Mouse (Mus musculus): Measurements from ENCODE around the gene Acap1.

The Acap1 gene

DNA sequence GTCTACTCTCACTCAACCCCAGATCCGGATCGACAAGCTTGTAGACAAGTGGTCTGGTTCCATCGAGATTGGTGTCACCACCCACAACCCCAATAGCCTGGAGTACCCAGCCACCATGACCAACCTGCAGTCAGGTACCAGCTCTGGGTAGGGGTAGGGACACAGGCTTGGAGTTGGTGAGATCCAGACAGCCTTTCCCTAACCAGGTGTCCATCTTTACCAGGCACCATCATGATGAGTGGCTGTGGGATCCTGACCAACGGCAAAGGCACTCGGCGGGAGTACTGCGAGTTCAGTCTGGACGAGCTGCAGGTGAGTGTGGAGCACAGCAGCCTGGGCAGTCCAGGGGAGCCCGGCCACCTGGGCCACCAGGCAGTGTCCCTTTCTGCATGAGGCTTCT, 9.0 kb upstream of the Acap1 start:
- in situ Hi-C loops (cut with MboI, MseI), result no loop called here

DNA sequence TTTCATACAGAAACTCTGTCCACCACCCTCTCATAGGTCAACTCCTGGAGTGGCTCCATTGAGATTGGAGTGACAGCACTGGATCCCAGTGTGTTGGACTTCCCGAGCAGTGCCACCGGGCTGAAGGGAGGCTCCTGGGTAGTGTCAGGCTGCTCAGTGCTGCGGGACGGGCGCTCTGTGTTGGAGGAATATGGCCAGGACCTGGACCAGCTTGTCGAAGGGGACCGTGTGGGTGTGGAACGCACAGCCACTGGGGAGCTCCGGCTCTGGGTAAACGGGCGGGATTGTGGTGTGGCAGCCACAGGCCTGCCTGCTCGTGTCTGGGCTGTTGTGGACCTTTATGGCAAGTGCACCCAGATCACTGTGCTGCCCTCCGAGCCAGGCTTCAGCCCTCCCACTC, 7.6 kb upstream of the Acap1 start:
- in situ Hi-C loops (cut with MboI, MseI), result no loop called here

DNA sequence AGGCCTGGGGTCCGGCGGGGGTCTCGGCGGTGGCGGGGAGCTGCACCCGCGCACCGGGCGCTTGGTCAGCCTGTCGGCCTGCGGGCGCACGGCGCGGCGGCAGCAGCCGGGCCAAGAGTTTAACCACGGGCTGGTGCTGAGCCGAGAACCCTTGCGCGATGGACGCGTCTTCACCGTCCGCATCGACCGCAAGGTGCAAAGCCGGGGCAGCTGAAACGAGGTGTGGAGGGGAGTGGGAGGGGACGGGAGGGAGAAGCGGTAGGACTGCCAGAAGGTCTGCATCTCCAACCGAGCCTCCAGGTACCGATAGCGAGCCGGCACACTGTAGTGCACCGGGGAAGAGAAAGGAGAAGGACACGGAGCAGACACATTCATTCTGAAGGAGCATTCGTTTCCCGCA, 6.7 kb upstream of the Acap1 start:
- in situ Hi-C loops (cut with MboI, MseI), result no loop called here

GRCm38 (mm10) chr11:69901406-69901846, 6.1 kb upstream of the Acap1 start:
- in situ Hi-C loops (cut with MboI, MseI), result no loop called here

DNA sequence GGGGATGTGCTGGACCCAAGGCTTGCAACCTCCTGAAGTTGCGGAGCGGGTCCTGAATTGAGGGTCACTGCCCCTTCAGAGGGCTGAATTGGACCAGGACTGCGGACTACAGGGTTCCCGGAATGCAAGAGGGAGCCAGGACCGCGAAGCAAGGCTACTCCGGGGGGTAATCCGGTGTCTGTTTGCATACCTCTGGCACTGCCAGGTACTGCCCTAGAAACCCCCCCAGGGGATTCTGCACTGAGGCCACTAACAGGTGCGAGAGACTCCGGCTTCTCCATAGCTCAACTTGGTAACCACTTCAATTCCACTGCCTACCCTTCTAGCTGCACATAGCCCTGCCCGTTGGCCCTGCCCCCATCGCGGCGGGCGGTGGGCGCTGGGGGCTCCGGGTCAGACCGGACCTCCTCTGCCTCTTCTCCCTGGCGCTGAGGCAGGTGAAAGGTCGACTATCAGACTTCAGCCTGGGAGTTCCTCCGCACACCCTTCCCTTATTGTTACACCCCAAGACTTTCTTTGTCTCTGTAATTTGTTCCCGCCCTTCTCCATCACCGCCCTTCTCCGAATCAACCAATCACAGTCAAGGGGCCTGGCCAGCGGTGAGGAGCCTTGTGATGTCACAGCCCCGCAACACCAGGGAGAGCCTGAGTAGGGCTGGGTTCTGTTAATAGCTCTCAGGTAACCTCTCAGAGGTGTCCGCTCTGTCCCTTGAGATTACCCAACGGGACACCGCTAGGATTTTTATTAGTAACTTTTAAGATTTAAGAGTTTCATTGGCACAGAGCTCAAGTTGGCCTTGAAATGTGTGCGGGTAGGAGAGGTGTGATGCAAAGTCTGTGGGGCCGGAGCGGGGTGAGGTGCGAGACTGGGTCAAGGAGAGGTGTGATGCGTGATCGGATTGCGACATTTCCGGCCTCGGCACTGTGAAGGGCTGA, 5.4 kb upstream of the Acap1 start, which contains the start of the genes 2810408A11Rik and Neurl4:
Gene 2810408A11Rik (minus strand): TSS at position 517 of the 935 bp plus-strand sequence.
Gene Neurl4 (plus strand): TSS at position 602 of the 935 bp plus-strand sequence.
- in situ Hi-C loops (cut with MboI, MseI), result no loop called here

DNA sequence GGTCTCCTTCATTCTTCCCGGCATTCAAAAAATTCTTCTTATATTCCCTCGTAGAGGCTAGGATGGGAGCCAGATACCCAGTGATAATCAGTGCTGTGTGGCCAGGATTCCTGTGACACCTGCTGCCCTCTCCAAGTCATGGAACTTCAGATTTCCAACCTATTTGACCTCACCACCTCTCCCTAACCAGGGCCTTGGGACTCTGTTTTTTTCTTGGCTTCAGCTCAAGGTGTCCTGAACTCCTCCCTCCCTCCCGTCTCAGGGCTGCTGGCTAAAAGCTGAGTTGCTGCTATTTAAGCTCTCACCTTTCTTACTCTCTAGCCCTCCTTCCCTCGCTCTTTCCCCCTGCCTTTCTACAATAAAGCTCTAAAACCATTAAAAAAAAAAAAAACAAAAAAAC, 4.5 kb upstream of the Acap1 start:
- in situ Hi-C loops (cut with MboI, MseI), result no loop called here

DNA sequence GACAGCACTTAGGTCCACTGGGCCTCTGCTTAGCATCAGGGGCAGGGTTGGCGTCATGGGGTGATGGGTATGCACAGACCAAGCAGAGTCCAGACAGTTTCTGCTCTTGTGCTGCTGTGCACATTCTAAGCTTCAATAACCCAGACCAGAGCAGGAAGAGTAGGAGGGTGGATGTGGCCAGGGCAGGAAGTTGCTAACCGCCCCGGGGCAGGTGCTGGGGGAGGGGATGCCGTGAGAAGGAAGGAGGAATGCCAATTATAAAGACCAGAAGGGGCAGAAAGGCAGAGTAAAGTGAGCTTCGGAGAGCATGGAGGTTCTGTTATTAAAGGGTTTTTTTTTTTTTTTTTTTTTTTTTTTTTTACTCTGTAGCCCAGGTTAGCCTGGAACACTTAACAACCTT, 668 bp downstream of the Acap1 start:
- in situ Hi-C loops (cut with MboI, MseI), result no loop called here

DNA sequence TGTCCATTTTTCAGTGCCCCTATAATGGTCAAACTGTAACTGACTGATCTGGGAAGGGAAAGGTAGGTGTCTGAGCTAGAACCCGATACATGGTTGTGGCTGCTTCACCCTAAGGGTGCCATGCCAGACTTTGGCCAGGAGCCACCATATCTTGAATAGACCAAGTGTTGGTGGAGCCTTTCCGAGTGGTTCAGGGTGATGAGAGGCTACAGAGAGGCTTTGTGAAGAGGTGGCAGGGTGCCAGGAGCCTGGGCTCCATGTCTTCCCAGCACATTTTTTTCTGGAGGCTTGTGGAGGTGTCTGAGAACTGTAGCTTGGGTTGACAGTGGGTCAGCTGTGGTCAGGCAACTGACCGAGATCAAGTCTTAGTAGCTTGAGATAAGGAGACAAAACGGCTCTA, 3.9 kb downstream of the Acap1 start:
- in situ Hi-C loops (cut with MboI, MseI), result no loop called here

GRCm38 (mm10) chr11:69886907-69887635, 8.3 kb downstream of the Acap1 start:
- in situ Hi-C loops (cut with MboI, MseI), result no loop called here

- in situ Hi-C loops (cut with MboI, MseI), result no loop called here
Measured at GRCm38 (mm10) chr11:69884663-69885062, 10.7 kb downstream of the Acap1 start.

- in situ Hi-C loops (cut with MboI, MseI), result no loop called here
Measured at GRCm38 (mm10) chr11:69884240-69884639, 11.1 kb downstream of the Acap1 start.

- in situ Hi-C loops (cut with MboI, MseI), result no loop called here
Measured at GRCm38 (mm10) chr11:69883527-69884151, 11.7 kb downstream of the Acap1 start.

DNA sequence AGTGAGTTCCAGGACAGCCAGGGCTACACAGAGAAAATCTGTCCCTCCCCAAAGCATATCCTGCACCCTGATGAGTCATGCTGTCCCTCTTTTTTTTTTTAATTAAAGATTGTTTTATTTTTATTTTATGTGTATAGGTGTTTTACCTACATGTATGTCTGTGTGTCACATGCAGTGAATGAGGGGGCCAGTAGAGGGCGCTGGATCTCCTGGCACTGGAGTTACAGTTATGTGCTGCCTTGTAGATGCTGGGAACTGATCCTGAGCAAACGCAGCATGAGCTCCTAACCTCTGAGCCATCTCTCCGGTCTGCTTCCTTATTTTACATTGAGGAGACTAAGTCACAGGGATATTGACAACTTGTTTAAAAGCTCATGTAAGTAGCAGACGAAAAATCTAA, 12.3 kb downstream of the Acap1 start:
- in situ Hi-C loops (cut with MboI, MseI), result no loop called here

DNA sequence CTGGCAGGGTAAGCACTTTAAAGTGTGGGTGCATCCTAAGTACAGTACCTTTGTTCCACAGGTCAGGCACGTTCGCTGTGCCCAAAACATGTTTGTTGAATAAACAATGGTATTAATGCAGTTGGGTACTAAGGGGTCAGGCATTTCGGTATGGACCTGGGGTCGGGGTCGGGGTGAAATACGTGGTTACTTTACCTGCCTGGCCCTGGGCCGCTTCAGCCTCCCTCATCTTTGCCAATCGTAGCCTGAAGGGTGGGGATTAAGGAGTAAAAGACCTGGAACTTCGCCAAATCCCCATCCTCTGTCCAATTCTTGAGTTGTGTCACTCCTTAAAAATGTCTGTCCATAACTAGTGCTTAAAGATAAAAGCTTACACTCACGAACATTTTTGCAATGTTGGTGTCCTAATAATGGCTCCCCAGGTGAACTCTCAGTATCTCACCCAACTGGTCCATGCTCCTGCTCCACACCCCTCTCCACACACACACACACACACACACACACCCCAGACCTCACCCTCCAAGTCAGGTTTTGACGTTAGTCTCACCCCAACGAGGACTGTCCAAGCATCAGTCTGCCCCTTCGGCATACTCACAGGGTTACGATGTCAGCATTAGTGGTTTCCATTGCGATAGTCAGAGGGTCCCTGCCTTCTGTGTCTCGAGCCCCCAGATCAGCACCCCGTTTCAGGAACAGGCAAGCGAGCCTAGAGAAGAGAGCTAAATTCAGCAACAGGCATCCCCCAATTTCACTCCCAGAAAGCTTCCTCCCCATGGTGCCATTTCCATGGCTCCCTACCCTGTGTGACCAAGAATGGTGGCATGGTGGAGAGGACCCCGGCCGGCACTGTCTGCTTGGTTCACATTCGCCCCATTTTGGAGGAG, 13.3 kb downstream of the Acap1 start:
- in situ Hi-C loops (cut with MboI, MseI), result no loop called here

DNA sequence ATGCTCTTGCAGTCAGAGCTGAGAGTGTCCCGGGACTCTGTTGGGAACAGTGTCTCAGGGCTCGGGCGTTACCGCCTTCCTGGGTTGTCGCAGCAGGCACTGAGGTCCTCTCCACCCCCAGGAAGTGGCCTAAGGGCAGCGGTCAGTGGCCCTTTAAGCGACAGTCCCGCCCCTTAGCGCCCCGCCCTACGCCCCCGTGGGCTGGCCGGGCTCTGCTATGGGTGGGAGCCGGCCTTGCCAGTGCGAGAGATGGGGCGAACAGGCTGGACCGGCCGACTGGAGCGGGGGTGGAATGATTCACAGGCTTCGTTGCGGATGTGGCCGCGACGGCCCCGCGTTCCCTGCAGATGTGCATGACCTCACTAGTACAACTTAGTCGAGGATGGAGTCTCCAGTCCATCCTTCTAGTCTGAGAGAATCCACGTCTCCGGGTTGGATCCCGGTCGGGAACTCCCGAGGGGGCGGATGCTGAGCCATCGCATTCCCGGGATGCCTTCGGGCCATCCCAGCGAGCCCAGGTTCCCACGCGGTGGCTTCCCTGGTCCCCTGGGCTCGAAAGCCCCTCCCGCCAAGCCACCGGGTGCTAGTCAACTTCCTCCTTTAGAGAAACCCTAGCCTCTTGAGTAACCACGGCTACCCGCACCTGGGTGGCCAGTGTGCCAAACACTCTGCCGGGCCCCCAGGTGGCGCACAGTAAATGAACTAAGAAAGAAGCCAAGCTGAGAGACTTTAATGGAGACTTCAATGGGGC, 14.3 kb downstream of the Acap1 start, which contains the start of gene Kctd11:
Gene Kctd11 (minus strand): TSS at position 554 of the 751 bp plus-strand sequence.
- in situ Hi-C loops (cut with MboI, MseI), result no loop called here

DNA sequence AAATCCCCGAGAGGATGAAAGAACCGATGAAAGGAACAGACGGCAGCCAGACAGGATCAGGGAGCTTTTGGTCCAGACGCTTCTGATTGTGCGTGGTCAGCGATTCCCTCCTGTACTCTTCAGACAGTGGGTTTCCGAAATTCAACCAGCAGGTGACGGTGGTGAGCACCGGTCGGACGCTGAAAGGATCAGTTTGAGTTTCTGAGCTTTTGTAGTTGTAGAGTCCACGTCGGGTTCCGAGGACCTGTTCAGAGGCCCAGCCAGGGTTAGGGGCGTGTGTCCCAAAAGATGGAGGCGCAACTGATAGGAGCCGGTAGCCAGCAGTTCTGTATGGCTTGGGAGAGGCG, 14.9 kb downstream of the Acap1 start:
- in situ Hi-C loops (cut with MboI, MseI), result no loop called here

GRCm38 (mm10) chr11:69879711-69880110, 15.6 kb downstream of the Acap1 start:
- in situ Hi-C loops (cut with MboI, MseI), result loop anchor here (5.0 kb wide), 2 partner anchors 72 to 152 kb away; partner anchors contain the start of gene Tmem102

- in situ Hi-C loops (cut with MboI, MseI), result loop anchor here (5.0 kb wide), 2 partner anchors 72 to 152 kb away; partner anchors contain the start of gene Tmem102
Measured at GRCm38 (mm10) chr11:69878952-69879351, 16.4 kb downstream of the Acap1 start.

GRCm38 (mm10) chr11:69878399-69878798, 16.9 kb downstream of the Acap1 start:
- in situ Hi-C loops (cut with MboI, MseI), result loop anchor here (5.0 kb wide), 2 partner anchors 71 to 151 kb away; partner anchors contain the start of gene Tmem102

DNA sequence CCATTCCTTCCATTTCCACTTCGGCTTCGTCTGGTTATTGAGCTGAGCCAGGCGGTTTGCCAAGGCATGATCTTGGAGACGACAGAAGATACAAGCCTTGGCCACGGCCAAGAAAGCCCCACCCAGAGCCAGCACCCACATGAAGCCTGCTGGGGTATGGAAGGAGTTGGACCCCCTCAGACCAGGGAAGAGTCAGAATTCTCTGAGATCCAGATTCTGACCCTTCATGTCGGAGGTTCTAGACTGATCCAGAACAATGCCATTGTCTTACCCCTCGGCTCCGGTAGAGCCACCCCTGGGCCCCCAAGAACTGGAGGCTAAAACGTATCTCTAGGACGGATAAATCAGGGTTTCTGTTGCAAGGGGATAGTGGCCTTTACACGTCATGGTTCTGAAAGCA, 17.5 kb downstream of the Acap1 start, which contains the start of gene Tmem95:
Gene Tmem95 (minus strand): TSS at position 141 of the 400 bp plus-strand sequence.
- in situ Hi-C loops (cut with MboI, MseI), result loop anchor here (5.0 kb wide), 2 partner anchors 71 to 151 kb away; partner anchors contain the start of gene Tmem102
